Mouse (Mus musculus): ENCODE measurements at regions not wholly inside any gene's neighbourhood (a gene's known extent, or its start where the extent isn't known, plus 50 kb on each side); places are given as distances from the start of the nearest gene placed in this dataset.
A peak's percentile ranks its signal among the peaks of the same experiment; 100 is the strongest.

DNA sequence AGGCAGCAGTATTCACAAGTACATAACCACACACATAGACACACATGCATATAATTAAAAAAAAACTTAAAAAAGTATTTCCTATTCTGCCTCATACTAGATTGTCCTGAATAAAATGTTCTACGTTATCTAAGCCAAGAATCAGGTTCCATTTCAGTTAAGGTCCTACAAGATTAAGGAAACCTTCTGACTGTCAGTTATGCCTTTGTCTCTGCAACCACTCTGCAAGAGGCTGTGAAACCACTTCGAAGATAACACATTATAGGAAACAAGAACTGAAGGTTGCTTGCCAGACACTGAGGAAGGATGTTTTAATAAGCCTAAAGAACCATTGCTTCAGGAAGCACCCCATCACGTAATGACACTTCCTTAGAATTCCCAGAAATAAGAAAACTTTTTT is 385.9 kb downstream of the Gm16223 start:
- 82% methylated on average over 3 of the region's 3 CpGs for WGBS
- H3K9ac ChIP-seq (ENCODE audit: low read length), result no peak overlapping the region

DNA sequence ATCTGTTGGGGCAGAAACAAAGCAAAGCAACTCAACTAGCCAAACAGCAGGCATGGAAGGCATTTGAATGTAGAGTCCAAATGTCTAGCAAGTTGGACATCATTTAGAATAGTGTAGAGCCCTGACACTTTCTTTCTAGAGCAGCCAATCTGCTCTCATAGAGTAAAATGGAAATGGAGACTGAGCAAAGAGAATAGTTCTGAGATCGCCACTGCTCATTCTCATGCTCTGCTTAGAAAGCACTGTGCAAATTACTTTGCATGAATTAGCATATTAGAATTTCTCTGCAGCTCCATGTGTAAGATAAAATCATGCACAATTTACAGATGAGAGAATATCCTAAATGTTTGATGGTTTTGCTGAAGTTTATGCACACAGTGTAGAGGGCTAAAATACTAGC is 393.4 kb downstream of the Gm16223 start:
- Histone ChIP-seq H3K4me2 (ENCODE audit: low read depth) (no peak overlapping the region), H3K27ac (ENCODE audit: low read depth, low read length) (no peak overlapping the region), H3K27me3 (ENCODE audit: control insufficient read depth, insufficient read depth, low read length) (no peaks in the 10 kb centered on the region), H3K4me3 (ENCODE audit: low read depth, low read length) (no peak overlapping the region), H3K9me3 (ENCODE audit: control insufficient read depth, low read length) (no peaks in the 10 kb centered on the region), H3K36me3 (ENCODE audit: control insufficient read depth, insufficient read depth, low read length) (no peaks in the 10 kb centered on the region), H3K4me1 (ENCODE audit: control insufficient read depth, insufficient read depth, low read length) (no peaks in the 10 kb centered on the region), H3K9ac (ENCODE audit: low read length) (no peak overlapping the region)
- WGBS, result 97% methylated on average over 1 of the region's 1 CpGs
- DNase-seq (ENCODE audit: low spot score) (no peak), ATAC-seq (ENCODE audit: insufficient read depth, low FRiP score, low TSS enrichment) (no peak)

More for the DNA sequence above, 385.9 kb downstream of the Gm16223 start:
- ATAC-seq (ENCODE audit: insufficient read depth, low FRiP score, low TSS enrichment) (no peak), DNase-seq (ENCODE audit: low spot score) (no peak)
- Histone ChIP-seq H3K4me2 (ENCODE audit: low read depth) (no peak overlapping the region), H3K9me3 (ENCODE audit: control insufficient read depth, low read length) (no peaks in the 10 kb centered on the region), H3K27ac (ENCODE audit: low read depth, low read length) (no peak overlapping the region), H3K36me3 (ENCODE audit: control insufficient read depth, insufficient read depth, low read length) (no peaks in the 10 kb centered on the region), H3K4me3 (ENCODE audit: low read depth, low read length) (no peak overlapping the region), H3K27me3 (ENCODE audit: control insufficient read depth, insufficient read depth, low read length) (no peaks in the 10 kb centered on the region), H3K4me1 (ENCODE audit: control insufficient read depth, insufficient read depth, low read length) (no peaks in the 10 kb centered on the region)

DNA sequence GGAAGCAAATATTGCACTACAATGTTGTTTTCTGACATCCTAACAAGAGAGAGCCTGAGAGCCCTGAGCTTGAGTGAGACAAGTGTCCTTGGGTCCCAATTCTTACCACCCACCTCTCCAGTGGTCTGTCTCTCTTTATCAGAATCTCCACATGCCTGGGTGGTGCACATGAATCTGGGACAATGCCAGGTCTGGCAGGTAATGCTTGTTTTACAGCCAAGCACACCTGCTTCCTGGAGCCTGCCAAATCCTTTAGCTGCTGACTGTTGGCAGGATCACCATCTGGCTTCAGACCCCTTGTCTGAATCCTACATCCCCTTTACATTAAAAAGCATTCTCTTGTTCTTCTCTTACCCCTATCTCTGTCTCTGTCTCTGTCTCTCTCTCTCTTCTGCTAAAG is 397.1 kb downstream of the Gm16223 start:
- H3K27ac ChIP-seq (ENCODE audit: low read depth, low read length), result no peak overlapping the region
- H3K4me1 ChIP-seq (ENCODE audit: control insufficient read depth, insufficient read depth, low read length), result no peaks in the 10 kb centered on the region
- H3K4me2 ChIP-seq (ENCODE audit: low read depth), result no peak overlapping the region
- no peaks in the 10 kb centered on the region for H3K9me3 ChIP-seq (ENCODE audit: control insufficient read depth, low read length)
- DNase-seq (ENCODE audit: low spot score) (no peak), ATAC-seq (ENCODE audit: insufficient read depth, low FRiP score, low TSS enrichment) (no peak)
- no peak overlapping the region for H3K9ac ChIP-seq (ENCODE audit: low read length)
- H3K36me3 ChIP-seq (ENCODE audit: control insufficient read depth, insufficient read depth, low read length), result no peaks in the 10 kb centered on the region
- no peak overlapping the region for H3K4me3 ChIP-seq (ENCODE audit: low read depth, low read length)
- H3K27me3 ChIP-seq (ENCODE audit: control insufficient read depth, insufficient read depth, low read length), result no peaks in the 10 kb centered on the region

DNA sequence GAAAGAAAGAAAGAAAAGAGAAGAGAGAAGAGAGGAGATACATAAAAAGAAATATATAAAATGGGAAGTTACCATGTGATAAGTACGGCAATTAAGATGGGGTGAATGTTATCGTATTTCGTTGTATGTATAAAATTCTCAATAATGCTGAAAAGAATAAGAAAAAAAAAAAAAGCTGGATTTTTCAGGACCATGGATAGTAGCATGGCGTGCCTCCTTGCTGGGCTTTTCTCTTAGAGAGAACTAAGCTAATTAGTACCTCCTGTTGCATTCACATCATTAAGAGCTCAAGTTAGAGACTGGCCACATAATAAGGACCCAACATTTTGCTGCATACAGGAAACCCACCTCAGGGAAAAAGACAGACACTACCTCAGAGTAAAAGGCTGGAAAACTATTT is 405.7 kb downstream of the Gm16223 start:
- H3K4me2 ChIP-seq (ENCODE audit: low read depth), result no peak overlapping the region
- H3K27me3 ChIP-seq (ENCODE audit: control insufficient read depth, insufficient read depth, low read length), result no peaks in the 10 kb centered on the region
- DNase-seq (ENCODE audit: low spot score), result no peak
- no peaks in the 10 kb centered on the region for H3K9me3 ChIP-seq (ENCODE audit: control insufficient read depth, low read length)
- no peak overlapping the region for H3K27ac ChIP-seq (ENCODE audit: low read depth, low read length)
- H3K4me1 ChIP-seq (ENCODE audit: control insufficient read depth, insufficient read depth, low read length), result no peaks in the 10 kb centered on the region
- no peak for ATAC-seq (ENCODE audit: insufficient read depth, low FRiP score, low TSS enrichment)
- no peak overlapping the region for H3K4me3 ChIP-seq (ENCODE audit: low read depth, low read length)
- H3K36me3 ChIP-seq (ENCODE audit: control insufficient read depth, insufficient read depth, low read length), result no peaks in the 10 kb centered on the region
- no peak overlapping the region for H3K9ac ChIP-seq (ENCODE audit: low read length)
- WGBS, result 83% methylated on average over 4 of the region's 4 CpGs

DNA sequence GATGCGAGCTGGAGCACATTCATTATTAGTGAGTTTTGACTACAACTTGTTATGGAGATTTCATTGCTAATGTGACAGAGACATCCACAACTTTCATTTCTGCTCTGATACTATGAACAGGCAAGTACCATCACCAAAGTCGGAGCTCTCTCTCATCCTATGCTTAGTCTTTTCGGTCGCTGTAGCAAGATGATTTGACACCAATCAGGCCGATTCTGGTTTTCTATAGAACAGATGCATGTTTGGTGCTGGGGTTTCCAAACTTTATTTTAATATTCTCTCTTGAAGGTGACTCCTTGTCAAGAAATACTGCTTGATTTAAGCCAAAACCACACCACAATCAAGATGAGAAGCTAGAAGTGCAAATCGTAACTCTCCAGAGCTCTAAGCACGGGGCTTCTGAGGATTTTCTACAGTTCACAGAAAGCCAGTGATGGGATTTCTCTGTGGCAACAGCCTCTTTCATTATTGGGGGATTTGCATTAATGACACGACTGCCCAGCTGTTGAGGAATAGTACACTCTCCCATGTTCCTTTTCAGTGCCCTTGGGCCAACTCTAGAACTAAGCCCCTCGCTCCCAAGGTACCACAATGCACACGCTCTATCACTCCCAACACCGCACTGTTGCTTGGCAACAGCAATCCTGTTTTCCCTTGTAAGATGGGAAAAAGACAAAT is 434.5 kb downstream of the Gm16223 start:
- DNase-seq (ENCODE audit: low spot score), result no peak
- Histone ChIP-seq H3K4me1 (ENCODE audit: control insufficient read depth, insufficient read depth, low read length) (no peaks in the 10 kb centered on the region), H3K9ac (ENCODE audit: low read length) (no peak overlapping the region), H3K27me3 (ENCODE audit: control insufficient read depth, insufficient read depth, low read length) (no peaks in the 10 kb centered on the region), H3K4me2 (ENCODE audit: low read depth) (no peak overlapping the region), H3K4me3 (ENCODE audit: low read depth, low read length) (no peak overlapping the region), H3K36me3 (ENCODE audit: control insufficient read depth, insufficient read depth, low read length) (no peaks in the 10 kb centered on the region), H3K9me3 (ENCODE audit: control insufficient read depth, low read length) (no peaks in the 10 kb centered on the region), H3K27ac (ENCODE audit: low read depth, low read length) (no peak overlapping the region)
- 91% methylated on average over 11 of the region's 11 CpGs for WGBS
- ATAC-seq (ENCODE audit: insufficient read depth, low FRiP score, low TSS enrichment), result no peak

DNA sequence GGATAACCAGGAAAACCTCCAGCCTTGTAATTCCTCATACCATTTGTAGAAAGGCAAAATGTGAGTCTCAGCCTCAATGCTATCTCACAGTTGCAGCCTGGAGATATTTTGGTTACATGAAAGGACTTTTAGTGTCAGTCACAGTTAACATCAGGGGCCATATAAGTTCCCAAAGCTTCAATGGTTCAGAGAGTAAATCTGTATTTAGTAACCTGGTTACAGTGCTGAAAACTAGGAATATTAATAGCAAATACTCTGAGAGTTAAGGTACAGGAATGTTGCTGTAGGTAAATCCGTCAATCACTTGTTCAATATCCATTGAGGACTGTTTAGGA is 435.0 kb downstream of the Gm16223 start:
- no peaks in the 10 kb centered on the region for H3K9me3 ChIP-seq (ENCODE audit: control insufficient read depth, low read length)
- no peak overlapping the region for H3K4me2 ChIP-seq (ENCODE audit: low read depth)
- H3K9ac ChIP-seq (ENCODE audit: low read length), result no peak overlapping the region
- no peaks in the 10 kb centered on the region for H3K4me1 ChIP-seq (ENCODE audit: control insufficient read depth, insufficient read depth, low read length)
- 93% methylated on average over 1 of the region's 1 CpGs for WGBS
- ATAC-seq (ENCODE audit: insufficient read depth, low FRiP score, low TSS enrichment) (no peak), DNase-seq (ENCODE audit: low spot score) (no peak)
- no peak overlapping the region for H3K27ac ChIP-seq (ENCODE audit: low read depth, low read length)
- no peaks in the 10 kb centered on the region for H3K36me3 ChIP-seq (ENCODE audit: control insufficient read depth, insufficient read depth, low read length)
- H3K4me3 ChIP-seq (ENCODE audit: low read depth, low read length), result no peak overlapping the region
- H3K27me3 ChIP-seq (ENCODE audit: control insufficient read depth, insufficient read depth, low read length), result no peaks in the 10 kb centered on the region

DNA sequence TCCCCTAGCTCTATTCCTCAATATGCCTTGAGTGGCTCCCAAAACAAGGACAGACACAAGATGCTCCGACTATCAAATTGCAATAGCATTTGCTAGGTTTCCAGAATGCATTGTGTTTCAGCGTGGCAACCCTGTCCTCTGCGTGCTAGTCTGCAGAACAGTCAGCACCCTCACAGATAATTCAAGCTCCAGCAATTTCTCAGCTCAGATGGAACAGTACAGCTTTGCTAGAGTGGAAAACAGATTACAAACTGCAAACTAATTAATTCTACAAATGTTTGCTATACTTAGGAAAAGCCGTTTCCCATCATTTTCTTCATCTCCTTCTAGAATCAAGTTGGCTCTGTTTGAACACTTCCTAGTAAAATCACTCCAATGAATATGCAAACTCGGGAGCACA is 441.4 kb downstream of the Gm16223 start:
- Histone ChIP-seq H3K4me2 (ENCODE audit: low read depth) (no peak overlapping the region), H3K4me3 (ENCODE audit: low read depth, low read length) (no peak overlapping the region), H3K36me3 (ENCODE audit: control insufficient read depth, insufficient read depth, low read length) (no peaks in the 10 kb centered on the region), H3K27ac (ENCODE audit: low read depth, low read length) (no peak overlapping the region), H3K4me1 (ENCODE audit: control insufficient read depth, insufficient read depth, low read length) (no peaks in the 10 kb centered on the region), H3K9me3 (ENCODE audit: control insufficient read depth, low read length) (no peaks in the 10 kb centered on the region), H3K27me3 (ENCODE audit: control insufficient read depth, insufficient read depth, low read length) (no peaks in the 10 kb centered on the region), H3K9ac (ENCODE audit: low read length) (no peak overlapping the region)
- 82% methylated on average over 5 of the region's 5 CpGs for WGBS
- no peak for DNase-seq (ENCODE audit: low spot score)
- no peak for ATAC-seq (ENCODE audit: insufficient read depth, low FRiP score, low TSS enrichment)

DNA sequence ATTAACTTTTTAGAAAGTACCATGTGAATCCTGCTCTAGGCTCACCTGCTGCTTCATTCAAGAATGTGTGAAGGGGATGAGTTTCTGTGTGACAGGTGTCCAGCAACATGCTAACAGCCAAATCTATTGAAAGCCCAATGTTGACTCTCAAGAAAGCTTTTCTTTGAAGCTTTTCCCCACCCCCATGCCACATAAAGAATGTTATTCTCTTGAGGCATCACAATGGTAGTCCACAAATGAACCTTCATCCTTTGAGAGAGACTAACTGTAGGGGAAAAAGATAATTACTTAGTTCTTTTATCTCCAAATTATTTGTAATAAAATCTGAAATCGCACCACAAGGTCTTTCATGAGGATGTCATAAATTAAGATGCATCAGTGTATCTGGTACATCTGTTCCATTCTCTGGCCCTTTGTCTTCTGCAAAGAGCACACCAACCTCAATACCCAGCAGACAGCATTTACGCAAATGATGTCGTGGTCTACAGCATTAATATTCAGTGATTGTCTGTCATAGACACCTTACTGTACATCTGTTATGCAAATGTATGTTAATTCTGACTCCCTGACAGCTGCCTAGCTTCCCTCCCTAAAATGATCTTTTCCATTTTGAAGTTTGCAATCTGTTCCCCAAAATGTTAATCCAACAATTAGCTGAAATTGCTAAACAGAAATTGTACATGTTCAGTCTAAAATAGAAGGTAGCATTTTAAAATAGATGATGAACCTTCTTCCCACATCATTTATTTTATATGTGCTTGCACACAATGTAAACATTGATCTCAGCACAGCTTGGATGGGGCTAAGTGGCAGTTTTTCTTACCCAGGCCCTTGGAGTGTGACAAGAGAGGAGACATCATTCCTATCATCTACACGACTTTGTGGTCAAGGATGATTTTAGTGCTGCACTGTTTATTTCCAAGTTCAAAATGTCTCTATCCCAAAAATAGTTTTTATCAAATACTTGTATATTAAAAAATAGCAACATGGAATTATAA is 455.7 kb downstream of the Gm16223 start:
- Histone ChIP-seq H3K4me1 (ENCODE audit: control insufficient read depth, insufficient read depth, low read length) (no peaks in the 10 kb centered on the region), H3K4me2 (ENCODE audit: low read depth) (no peak overlapping the region), H3K4me3 (ENCODE audit: low read depth, low read length) (no peak overlapping the region), H3K36me3 (ENCODE audit: control insufficient read depth, insufficient read depth, low read length) (no peaks in the 10 kb centered on the region), H3K27ac (ENCODE audit: low read depth, low read length) (no peak overlapping the region), H3K9ac (ENCODE audit: low read length) (no peak overlapping the region), H3K9me3 (ENCODE audit: control insufficient read depth, low read length) (no peaks in the 10 kb centered on the region), H3K27me3 (ENCODE audit: control insufficient read depth, insufficient read depth, low read length) (no peaks in the 10 kb centered on the region)
- ATAC-seq (ENCODE audit: insufficient read depth, low FRiP score, low TSS enrichment), result peak; percentile 81
- WGBS, result 66% methylated on average over 4 of the region's 4 CpGs
- no peak for DNase-seq (ENCODE audit: low spot score)

DNA sequence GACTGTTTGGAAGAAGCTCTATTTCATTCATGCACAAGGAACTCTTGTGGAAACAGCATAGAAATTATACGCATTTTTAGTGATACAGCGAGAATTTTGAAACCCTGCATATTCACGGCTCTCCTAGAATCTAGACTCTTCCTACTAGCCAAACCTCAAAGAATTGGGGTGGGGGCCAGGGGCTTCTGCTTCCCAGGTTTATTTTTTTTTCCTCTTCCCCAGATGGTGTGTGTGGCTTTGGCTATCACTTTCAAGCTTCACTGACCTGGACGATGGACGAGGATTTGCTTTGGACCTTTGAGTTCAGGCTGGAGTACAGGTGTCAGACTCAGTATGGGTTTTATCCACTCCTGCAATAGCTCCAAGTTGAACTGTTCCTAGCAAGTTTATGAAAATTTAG is 457.7 kb downstream of the Gm16223 start:
- no peak for DNase-seq (ENCODE audit: low spot score)
- H3K9me3 ChIP-seq (ENCODE audit: control insufficient read depth, low read length), result no peaks in the 10 kb centered on the region
- 76% methylated on average over 5 of the region's 5 CpGs for WGBS
- no peaks in the 10 kb centered on the region for H3K4me1 ChIP-seq (ENCODE audit: control insufficient read depth, insufficient read depth, low read length)
- ATAC-seq (ENCODE audit: insufficient read depth, low FRiP score, low TSS enrichment), result no peak
- H3K9ac ChIP-seq (ENCODE audit: low read length), result no peak overlapping the region
- H3K4me2 ChIP-seq (ENCODE audit: low read depth), result no peak overlapping the region
- H3K27me3 ChIP-seq (ENCODE audit: control insufficient read depth, insufficient read depth, low read length), result no peaks in the 10 kb centered on the region
- no peak overlapping the region for H3K27ac ChIP-seq (ENCODE audit: low read depth, low read length)
- no peak overlapping the region for H3K4me3 ChIP-seq (ENCODE audit: low read depth, low read length)
- no peaks in the 10 kb centered on the region for H3K36me3 ChIP-seq (ENCODE audit: control insufficient read depth, insufficient read depth, low read length)
